Mouse (Mus musculus): ENCODE results near the gene Hspd1.
"Not testable (repeated sequence)": the region's sequence is repeated elsewhere in the genome, so short reads cannot be mapped to it uniquely, and the experiment has no call there.

Gene Hspd1

DNA sequence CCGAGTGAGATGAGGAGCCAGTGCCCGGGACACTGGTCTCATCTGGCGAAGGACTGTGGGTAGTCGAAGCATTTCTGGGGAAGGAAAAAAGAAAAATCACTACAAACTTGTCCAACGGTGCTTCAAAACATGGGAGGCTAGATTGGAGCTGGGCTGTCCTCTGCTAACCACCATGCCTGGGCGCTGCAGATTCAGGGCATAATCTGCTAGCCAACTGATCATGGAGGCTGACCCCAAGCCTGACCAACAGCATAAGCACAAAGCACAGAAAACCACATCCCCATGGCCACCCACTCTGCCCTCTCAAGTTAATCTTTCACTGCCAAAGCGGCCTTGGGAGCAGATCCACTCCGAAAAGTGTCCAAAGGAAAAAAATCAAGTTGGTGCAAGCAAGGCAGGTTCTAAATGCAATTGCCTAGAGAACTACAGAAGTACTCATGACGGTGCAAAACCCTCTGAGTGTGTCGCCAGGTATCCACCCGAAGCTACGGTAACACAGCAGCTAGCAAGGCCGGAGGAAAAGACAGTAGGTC, 1.1 kb downstream of the Hspd1 start:
- DNase-seq, result peak; percentile 26

DNA sequence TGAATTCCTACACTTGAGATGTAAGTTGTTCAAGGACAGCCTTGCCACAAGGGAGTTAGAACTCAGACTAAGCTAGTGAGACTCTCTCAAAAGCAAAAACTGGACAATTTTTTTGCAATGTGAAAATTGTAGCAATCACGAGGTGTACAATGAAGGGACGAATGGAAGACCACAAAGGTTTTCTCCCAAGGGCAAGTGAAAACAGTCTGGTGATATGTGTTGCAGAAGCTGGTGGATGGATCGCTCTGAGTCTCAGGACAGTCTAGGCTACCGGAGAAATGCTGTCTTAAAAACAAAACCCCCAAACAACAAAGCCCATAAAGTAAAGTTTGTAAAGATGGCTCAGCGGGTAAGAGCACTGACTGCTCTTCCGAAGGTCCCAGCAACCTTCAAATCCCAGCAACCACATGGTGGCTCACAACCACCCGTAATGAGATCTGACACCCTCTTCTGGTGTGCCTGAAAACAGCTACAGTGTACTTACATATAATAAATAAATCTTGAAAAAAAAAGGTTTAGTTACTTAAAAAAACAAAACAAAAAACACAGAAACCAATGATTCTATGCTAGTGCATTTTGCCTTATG, 2.2 kb downstream of the Hspd1 start:
- DNase-seq, result no peak

DNA sequence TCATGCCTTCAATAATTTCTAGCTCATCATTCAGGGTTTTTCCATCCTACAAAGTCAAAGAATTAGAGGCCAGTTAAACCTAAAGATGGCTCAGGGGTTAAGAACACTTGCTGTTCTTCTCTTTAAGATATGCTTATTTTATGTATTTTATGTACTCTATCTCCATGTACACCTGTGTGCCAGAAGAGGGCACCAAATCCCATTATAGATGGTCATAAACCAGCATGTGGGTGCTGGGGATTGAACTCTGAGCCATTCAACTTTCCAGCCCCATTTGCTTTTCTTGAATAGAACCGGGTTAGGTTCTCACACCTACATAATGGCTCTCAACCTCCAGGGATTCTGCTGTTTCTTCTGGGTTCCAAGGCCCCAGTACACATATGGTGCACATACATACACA, 5.9 kb downstream of the Hspd1 start:
- DNase-seq, result peak; percentile 21

DNA sequence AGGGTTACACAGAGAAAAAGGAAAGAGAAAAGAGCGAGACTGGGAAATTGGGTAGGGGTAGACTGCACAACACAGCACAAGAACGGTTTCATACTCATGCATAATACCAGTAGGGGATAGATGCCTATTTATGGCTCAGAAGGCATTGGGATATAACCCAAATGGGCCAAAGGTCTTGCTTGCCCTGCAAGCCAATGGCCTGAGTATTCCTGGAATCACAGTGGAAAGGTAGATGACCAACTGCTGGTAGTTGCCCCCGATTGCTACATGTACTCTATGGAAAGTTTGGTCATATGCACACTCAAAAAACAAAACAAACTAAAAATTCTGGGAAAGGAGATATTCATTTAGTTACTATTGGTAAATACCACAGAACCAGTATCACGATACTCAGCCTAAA, 8.4 kb downstream of the Hspd1 start:
- no peak for DNase-seq

DNA sequence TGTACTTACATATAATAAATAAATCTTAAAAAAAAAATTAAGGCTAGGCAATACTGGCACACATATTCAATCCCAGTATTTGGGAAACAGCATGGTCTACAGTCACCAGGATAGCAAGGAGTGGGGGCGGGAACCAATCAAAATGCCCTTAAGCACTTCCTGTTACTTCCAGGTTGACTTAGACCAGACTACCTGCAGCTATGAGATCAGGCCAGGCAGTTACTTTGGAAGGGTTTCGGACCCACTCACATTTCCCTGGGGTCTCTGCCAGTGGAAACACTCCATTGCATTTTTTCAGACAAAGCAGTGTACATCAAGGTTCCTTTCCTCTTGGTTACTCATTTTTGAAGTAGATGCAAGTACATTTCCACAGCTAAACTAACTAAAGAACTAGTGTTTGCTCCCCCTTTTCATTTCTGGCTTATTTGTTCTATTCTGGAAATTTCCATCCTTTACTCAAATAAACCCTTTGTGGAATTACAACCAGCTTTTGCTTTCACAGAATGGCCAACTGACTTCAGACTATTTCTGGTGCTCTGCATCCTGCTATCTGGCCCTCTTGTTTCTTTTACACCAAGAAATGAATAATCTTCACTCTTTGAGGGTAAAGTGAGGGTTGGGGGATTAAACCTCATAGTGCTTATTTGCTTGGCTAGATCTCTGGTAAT, 11.1 kb downstream of the Hspd1 start:
- DNase-seq, result no peak

DNA sequence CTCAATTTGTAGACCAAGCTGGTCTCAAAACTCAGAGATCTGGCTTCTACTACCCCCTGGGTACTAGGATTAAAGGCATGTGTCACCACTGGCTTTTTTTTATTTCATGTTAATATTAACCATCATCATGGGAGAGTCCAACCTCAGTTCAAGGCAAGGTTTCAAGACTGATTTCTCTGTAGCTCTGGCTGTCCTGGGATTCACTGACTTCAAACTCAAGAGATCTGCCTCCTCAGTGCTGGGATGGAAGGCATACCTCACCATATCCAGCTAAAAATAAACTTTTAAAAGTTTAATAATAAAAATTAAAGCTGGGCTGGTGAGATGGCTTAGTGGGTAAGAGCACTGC, 11.7 kb downstream of the Hspd1 start:
- no peak for DNase-seq

DNA sequence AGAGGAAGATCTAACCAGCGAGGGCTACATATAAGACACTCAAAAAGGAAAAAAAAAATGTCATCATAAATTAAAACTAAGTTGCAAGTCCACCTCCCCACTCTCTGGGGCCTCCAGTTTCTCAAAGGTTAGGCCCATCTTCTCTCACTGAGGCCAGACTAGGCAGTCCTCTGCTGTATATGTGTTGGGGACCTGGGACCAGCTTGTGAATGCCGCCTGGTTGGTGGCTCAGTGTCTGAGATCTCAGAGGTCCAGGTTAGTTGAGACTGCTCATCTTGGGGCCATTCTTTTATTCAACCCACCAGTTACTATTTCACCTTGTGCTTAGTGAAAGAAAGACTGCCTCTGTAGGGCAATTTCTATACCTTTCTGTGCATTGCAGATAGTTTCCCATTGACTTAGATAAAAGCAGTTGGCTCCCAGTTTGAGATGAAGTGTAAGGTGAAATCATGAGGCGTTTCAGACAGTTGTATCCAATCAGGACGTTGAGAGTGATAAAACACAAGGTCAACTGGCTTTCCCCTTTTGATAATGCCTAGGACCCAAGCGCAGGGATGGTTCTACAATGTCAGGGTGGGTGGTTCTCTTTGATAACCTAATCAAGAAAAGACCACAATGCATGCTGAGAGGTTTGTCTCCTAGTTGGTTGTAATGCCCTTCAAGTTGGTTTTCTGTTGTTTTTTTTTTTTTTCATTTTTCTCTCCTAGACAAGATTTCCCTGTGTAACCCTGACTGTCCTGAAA, 12.2 kb downstream of the Hspd1 start:
- DNase-seq, result no peak

DNA sequence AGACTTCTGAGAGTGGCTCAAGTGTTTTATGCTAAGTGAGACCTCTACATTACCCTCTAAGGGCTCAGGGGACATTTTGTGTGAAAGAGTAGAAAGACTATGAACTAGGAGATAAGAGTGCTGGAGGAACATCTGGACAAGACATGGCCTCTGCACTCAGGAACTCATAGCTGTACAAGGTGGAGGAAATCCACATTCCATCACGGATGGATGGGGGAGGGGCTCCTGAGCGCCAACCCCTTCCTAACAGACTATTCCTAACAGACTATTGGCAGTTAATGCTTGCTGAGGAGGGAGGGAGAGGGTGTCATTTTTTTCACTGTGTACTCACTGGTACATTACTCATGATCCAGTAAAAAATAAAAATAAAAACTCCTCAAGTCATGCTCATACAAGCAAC, 13.3 kb downstream of the Hspd1 start:
- DNase-seq, result peak; percentile 26

DNA sequence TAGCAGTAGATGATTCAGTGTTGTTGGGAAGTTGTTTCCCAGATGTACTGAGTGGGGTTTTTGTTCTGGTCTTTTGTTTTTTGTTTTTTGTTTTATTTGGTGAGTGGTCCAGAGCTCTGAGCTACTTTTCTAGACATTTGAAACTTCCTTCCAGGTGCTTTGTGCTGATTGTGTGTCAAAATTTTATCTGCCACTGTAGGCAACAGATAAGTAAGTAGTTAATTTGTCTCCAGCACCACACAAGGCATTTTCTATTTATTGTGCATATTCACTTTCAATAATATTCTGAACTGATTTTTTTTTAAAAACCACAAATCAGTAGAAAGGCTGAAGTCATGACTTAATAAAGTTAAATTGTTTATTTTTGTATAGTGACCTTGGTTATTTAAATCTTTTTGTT, 15.7 kb downstream of the Hspd1 start:
- DNase-seq, result not testable (repeated sequence)

DNA sequence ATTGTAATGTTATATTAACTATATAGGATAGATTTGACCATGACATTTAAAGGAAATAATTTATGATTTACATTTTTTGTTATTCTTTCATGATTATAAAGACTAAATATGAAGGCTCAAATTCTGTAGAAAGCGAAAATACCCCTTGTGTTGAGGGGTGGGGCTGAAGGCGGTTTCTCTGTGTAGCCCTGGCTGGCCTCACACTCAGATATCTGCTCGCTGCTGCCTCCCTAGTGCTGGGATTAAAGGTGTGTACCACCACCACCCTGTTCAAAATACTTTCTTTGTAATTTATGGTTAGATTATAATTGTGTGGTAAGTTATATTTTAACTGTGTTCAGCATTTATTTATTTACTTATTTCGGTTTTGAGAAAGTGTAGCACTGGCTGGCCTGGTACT, 26.3 kb downstream of the Hspd1 start:
- DNase-seq, result no peak

DNA sequence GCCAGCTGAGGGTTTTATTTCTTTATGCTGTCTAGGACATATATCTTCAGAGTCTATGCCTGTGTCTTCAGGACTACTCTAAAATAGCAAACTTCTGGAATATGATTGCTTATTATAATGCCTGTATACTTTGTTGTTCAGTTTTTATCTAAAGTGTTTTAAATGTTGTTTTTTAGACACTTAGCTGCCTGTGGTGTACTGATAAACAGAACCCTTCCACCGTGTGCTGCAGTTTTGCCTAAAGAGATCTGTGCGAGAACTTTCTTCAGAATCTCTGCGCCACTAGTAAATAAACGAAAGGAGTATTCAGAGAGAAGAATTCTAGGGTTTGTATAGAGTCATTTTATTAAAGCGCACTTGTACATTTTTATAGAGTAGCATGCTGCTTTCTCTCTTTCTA, 26.9 kb downstream of the Hspd1 start:
- no peak for DNase-seq

DNA sequence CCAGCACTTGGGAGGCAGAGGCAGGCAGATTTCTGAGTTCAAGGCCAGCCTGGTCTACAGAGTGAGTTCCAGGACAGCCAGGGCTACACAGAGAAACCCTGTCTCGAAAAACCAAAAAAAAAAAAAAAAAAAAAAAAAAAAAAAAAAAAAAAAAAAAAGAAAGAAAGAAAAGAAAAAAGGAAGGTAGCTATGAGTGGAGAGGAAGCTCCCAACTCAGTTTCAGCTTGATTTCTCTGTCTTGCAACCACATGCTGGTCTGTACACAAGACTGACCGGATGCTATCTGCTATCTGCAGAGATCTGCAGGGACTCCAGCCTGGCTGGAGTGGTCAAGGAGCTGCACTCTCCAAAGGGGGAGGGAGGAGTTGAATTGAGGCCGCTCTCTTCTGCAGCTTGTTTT, 29.7 kb downstream of the Hspd1 start:
- not testable (repeated sequence) for DNase-seq

DNA sequence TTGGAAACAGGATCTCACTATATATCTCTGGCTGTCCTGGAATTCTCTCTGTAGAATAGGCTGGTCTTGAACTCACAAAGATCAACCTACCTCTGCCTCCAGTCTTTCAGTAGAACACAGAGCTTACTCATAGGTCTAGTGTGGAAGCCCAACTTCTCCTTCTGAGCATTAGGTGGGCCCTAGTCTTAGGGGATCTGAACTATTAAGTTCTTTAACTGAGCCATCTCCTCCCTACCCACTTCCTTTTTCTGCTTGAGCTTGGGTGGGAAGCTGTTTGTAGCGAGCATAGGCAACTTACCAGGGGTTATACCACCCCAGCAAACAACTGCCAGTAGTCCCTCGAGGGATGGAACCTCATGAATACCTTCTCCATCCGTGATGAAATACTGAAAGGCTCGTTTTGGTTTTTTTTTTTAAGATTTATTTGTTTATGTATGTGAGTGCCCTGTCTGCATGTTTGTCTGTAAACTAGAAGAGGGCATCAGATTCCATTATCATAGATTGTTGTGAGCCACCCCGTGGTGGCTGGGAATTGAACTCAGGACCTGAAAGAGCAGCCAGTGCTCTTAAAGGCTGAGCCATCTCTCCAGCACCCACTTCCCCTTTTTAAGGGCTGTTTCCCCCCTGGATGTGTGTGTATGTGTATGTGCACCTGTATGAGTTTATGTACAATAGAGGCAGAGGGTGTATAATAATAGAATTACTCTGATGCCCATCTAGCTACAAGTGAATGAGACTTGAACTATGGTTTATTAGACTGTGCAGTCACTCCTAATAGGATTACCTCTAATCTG, 32.5 kb downstream of the Hspd1 start:
- no peak for DNase-seq

DNA sequence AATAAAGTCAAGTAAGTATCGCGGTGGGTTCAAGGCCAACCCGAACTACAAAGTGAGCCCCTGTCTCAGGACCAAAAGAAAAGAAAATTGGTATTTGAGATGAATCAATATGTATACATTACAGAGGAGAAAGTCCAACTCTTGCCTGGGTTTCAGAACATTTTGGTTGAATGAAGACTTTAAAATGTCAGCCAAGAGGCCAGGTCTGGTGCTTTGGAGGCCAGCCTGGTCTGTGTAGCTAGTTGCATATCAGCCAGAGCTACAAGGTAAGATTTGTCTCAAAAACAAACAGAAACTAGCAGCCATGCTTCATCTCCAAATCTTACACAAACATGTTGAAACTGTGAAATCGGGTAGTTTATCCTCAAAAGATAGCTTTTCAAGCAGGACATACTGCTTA, 34.4 kb downstream of the Hspd1 start:
- DNase-seq, result no peak

DNA sequence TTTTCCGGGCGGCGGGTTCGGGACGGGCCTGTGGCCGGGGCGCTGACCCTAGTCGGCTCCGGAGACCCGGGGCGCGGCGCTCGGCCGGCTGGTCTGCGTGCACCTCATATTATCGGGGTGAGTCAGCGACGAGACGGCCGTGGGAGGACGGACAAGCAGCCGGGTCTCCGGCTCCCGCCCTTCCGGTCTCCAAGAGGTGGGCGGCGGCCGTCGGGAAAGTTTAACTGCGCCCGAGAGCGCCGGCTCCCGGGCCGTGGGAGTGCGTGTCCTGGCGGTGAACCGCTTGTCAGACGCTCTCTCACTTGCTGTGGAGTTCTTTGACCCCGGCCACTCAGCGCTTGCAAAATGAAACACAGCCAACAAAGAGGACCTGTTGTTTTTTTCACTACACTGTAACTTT, 35.0 kb downstream of the Hspd1 start:
- DNase-seq, result peak; percentile 75

DNA sequence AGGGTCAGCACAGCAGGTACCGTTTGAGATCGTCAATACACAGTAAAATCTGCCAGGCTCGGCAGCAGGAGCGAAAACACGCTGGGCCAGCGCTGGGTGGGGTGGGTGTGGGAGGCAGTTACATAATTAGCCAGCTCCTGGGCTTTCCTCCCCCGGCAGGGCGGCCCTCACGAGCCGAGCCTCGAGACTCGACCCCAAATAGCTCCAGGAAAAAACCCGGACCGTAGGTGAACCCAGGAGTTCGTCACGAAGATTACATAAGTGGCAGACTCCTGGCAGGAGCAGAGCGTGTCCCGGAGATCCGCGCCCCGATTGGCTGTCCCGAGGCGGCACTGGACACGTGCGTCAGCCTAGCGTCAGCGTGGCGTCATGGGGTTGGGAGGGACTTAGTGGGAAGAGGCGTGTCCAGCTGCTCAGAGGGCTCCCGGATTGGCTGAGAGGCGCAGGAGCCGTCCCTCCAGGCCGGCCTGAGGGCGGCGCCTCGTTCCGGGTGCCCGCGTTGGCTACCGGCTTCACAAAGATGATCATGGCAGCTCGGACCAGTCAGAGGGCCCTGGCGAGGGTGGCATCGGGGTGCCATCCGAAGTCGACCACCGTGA, 35.6 kb downstream of the Hspd1 start, which contains the start of gene Coq10b:
Coq10b (plus strand) TSS at position 416 of the 599 bp plus-strand sequence.
- peak; percentile 99 for DNase-seq

DNA sequence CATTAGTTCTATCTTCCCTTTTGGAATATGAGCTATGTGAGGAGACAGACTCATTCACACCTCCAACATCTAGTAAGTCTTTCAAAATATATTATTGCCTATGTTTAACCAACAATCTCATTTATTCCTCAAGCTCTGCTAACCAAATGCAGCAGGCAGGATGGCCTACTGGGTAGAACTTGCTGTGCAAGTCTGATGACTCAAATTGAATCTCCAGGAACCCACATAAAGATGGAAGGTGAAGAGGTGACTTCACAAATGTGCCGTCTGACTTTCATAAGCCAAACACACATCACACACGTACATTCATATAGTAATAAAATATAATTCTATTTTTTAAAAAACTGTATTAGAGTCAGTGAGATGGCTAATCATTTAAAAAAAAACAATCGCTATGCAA, 36.4 kb downstream of the Hspd1 start:
- DNase-seq, result no peak

DNA sequence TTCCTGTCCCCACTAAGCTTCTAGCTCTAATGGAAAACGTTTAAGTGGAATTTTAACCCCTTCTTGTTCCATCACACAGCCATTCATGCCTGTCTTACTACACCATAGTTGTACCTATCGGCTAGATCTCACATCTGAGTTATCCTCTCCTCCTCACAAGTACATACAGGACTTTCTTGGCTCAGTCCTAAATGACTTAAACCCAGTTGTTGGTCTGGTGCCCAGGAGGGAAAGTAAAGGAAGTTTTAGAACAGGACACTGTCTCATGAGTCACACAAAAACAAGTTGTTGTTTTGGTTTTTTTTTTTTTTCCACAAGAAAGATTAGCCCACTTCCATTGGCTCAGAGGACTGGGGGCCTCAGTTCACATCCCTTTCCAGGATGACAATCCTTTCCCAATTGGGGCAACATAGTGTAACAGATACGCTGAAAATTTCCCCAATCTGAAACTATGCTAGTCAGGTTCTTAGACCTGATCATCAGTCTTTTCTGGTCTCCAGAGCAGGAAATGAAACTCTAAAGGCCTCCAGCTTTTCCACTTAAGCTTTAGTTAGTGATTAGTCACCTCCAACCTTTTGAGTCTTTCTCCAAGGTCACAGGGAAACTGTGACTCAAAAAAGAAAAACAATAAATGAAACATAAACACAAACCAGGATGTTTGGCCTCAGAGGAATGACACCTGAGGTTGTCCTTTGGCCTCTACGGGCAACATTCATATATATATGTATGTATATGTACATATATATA, 39.0 kb downstream of the Hspd1 start:
- no peak for DNase-seq

DNA sequence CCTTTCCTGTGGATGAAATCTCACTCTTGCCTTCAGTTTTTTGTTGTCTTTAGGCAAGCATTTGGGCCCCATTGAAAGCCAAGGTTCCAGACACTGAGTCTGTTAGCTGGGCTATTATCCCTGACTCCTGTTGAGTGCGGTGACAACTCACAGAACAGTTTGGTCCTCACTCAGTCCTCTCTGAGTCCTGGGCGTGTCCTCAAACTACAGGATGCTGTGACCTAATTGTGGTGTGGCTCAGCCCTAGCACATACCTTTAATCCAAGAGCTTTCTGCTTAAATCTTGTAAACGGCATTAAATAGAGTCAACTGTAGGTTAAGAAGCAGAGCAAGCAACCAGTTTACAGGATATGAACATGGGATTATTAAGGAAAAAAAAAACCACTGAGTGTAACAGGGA, 44.9 kb downstream of the Hspd1 start:
- DNase-seq, result no peak

DNA sequence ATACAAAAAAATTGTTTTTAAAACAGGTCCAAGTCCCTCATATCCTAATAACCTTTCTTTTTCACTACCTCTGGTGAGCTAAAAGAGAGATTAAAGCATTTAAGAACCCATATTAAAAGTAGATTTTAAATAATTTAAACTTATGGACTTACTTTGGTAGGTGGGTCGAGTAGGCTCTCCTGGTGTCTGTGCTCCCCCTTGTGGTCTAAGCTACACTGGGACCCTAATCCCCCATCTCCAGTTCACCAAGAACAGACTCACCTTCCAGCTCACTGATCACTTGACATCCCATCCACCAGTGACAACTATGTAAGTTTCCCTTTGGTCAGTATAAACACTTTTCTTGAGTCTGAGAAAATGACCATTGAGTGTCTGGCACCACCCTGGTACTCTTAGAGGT, 45.8 kb downstream of the Hspd1 start:
- no peak for DNase-seq

DNA sequence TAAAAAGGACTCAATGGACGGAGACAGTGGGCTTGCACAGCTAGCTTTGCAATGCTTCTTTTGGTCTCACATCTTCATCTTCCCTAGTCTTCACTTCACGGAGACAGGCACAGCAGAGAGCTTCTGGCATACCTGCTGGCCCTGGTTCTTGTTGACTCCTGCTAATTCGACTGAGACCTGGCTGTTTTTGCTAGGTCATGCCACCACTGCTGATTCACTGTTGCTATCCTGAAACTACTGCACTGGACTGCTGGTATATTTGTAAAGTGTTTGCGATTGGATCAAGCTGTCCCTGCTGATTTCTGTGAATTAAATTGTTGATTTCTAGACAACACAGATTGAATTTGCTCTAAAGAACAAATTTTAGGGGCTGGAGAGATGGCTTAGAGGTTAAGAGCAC, 46.4 kb downstream of the Hspd1 start:
- DNase-seq, result no peak

DNA sequence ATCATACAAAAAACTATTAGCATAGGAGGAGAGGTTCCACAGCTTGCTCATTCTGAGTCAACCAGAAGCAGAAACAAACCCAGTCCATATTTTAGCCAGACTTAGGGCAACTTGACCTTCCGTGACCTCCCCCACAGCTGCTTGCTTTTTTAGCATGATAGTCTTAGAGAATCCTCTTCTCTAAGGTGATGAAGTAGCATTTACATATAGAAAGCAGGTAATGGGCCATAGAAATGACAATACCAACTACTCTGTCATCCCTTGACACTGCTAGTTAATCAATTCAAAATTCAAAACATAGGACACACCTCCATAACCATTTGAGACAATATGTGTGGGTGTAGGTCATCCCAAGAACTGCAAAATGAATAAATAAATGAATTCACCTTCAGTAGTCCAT, 48.1 kb downstream of the Hspd1 start:
- DNase-seq, result no peak

All from embryo, embryonic 11 days (tissue).